Mouse (Mus musculus): ENCODE measurements around the gene Hoxa9. TPM values are rescaled to one million over a fixed set of nuclear protein-coding genes. Genes with fewer than 3 reads are reported as not detected.

The Hoxa9 gene
- total RNA-seq (2021) = 1 to 10 TPM in 1 of 2 experiments, under 1 TPM in 1; 0.75 to 1.6 TPM
- 1.7 and 3.8 TPM in 2 replicates for polyA plus RNA-seq (2012; rRNA removed)
- long read RNA-seq, partial matches to known transcripts = 0 of 1 reads
- long read RNA-seq, other reads (novel, unspliced or antisense) = 1 of 1 reads

DNA sequence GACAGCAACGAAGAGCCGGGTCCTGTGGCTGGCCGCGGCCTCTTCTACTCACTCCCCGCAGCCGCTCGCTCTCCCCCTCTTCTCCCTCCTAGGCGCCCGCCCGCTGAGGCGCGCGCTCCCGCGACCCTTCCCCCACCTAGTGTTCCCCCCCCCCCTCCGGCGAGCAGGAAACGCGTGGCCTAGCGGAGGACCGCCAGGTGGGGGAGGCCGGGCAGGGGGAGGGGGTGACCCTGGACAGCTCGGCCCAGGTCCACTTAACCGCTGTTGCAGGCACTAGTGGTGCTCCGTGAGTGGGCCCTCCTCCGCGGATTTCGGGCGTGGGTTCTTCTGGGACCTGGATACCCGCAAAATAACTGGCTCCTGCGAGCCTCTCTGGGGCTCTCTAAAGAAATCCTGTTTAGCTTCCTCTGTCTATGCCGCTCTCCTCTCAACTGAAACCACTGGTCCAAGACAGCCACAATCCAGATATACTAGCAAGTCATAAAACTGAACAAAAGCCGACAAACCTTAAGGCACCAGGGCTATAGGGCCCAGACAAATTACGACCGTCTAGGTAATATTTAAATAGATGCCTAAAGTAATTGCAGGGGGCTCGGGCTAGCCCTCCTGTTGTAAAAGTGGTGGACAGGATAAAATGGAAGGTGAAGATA lies at the start of gene Hoxa9:
Gene Hoxa9 (minus strand): TSS at position 574 of the 650 bp plus-strand sequence.
- no peak for DNase-seq

DNA sequence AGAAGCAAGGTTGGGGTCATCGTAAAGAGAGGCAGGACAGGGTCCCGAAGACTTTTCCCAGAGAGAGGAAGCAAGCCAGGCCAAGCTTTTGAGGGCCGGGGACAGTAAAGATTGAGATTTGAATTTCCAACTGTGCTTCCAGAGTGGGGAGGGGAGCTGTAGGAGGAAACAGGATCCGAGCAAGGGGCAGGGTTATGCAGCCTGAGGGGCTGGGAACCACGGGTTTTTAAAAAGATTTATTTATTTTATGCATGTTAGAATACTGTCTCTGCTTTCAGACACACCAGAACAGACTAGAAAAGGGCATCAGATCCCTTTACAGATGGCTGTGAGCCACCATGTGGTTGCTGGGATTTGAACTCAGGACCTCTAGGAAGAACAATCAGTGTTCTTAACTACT lies 46.0 kb upstream of the Hoxa9 start:
- DNase-seq = no peak

DNA sequence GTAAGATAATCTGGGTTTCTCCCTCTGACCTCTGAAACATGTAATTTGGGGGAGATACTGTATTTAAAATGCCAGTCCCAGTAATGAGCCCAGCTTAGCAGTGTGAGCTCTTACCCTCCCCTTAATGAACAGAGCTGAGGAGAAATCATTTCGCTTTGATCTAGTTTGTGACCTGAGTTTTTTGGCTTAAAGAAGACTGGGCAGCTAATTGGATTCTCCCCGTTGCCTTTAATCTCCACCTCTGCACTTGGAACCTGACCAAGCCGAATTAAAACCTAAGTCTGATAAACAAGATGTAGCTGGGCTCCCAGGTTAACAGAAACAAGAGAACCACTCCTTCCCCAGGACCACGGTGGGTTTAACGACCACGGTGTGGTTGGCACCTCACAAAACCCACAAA lies 45.5 kb upstream of the Hoxa9 start:
- DNase-seq = no peak

DNA sequence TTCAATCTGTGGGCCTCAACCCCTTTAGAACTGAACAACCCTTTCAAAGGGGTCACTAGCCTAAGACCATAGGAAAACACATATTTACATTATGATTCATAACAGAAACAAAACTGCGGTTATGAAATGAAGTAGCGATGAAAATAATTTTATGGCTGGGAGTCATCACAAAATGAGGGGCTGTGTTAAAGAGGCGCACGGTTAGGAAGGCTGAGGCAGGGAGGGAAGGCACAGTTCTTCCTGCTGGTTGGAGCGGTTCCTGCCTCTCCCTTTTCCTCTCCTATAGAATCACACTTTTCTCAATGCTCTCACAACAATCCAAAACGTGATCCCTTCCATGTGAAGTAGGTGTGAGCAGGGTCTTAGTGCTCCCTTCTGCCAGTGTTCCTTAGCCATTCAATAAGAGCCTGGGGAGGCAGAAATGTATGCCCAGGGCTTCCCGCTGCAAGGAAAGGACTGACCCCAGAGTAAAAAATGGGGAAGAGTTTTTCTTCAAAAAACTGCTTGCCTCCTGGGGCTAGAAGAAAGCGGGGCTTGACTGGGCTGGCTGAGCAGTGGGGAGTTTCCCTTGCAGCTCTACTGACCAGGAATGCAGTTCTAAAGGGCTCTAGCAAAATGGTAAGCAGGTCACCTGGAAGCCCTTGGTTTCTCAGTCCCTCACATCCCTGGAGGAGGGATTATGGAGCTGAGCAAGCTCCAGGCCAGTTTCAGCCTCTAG lies 44.8 kb upstream of the Hoxa9 start:
- DNase-seq = no peak

DNA sequence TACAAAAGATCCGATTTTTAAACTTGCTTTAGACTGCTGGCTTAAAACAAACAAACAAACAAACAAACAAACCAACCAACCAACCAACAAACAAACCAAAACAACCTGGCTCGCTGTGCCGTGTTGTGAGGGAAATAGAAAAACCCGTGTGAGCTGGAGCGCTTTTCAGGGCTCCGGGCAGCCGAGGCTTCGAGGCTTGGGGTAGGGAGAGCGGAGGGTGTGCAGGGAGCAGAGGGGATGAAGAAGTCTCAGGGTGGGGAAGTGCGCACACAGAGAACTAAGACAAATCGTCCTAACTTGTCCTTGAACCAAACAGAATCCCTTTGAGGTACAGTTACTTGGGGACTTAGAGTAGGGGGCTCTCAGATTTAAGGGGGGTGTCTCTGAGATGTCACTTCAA lies 43.7 kb upstream of the Hoxa9 start:
- no peak for DNase-seq

DNA sequence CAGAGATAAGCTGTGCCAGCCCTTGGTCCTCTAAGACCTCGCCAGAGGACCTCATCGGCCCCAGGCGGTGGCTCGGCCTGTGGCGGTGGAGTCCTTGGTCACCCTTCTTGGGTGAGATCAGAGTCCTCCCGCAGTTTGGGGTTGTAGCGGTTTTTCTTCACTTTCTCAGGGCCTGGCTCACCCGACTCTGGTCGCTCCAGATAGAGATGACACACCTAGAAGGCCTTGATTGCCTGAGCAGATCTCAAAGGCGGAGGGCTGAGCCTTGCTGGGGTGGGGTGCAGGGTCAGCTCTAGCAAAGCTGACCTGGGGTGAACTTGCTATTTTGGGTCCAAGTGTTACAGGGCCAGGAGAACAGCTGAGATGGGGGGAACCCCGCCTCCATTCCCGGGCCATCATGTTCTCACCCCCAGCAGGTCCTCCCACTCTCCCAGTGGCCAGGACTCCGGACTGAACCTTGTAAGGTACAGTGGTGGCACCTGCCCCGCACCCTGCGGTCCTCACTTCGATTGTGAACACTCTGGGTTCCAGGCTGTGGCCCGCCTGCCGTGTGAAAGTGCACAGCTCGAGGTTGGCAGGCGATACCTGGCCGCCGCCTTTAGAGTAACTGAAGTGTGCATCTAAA lies 42.9 kb upstream of the Hoxa9 start:
- DNase-seq = no peak

DNA sequence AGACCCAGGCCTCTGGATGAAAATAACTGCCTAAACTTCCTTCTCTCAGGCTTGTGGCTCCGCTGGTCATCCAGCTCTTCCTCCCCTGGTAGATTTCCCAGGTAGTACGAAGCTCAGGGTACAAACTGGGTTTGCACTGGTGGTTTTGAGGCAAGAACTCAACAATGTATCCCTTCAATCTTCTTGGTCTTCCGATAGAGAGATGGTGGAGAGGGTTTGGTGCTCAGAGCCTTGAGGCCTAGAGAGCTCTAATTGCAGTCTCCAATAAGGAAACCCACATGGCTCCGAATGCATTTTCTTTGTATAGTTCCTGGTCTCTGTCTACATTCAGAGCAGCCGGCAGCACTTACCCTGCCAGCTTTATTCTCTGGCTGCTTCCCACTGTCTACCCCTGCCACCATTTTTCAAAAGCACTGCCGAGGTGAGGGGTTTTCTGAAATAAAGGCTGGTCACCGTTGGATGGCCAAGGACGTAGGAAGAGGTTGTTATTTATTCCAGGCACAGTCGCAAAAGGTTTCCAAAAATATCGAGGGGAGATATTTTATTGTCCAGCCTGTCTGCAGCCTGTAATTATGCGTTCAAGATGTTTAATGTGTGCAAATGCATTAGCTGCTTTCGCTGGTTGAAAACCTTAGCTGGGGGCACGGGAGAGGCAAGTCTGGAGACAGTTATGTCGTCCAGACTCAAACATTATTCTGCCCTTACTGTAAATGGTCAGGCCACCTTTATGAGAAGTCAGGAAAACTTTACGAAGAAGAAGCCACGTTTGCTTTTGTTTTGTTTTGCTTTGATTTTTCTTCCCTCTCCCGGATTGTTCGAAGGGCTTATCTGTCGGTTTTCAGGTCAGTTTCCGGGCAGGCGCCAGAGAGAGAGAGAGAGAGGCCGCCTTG lies 42.1 kb upstream of the Hoxa9 start:
- no peak for DNase-seq

DNA sequence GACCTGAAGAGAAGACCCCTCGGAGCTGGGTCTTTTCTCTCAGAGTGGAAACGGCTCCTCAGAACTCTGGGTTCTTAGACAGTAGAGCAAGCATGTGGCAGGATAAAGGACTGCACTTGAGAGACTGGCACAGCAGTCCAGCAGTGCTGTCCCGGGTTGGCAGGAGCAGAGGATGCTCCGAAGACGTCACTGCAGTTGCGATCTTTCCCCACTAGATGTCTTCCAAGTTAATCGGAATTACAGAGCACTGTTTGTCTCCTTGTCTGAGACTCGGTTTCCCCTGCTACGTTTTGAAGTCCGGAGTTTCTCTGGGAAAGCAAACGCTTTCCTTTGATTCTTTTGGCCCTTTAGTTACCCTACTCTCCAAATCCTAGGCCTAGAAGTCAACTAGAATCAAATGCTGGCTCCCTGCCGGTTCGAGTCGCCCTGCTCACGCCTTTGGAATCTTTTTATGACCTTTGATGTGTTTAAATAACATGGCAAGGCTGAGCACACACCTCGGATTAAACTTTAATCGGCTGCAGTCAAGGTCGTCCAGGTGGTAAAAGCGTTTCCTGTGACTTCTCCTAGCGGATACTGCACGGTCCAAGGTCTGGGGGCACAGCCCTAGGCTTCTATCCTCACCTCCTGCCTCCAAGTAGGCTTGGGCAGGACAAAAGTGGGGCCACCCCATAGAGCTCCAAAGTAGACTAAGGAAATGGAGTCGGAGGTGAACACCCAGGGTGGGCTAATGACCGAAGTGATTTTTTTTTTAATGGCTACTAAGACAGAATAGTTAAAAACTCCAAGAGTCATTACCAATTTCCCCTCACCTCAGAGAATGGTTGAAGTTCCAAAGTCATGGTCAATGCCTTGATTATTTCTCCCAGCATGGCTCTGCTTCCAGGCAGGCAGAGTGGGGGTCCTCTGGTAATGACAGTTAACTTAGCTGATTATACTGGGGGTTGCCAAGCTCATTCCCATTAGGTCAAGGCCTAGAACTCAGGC lies 39.9 kb upstream of the Hoxa9 start:
- peak; percentile 62 for DNase-seq

DNA sequence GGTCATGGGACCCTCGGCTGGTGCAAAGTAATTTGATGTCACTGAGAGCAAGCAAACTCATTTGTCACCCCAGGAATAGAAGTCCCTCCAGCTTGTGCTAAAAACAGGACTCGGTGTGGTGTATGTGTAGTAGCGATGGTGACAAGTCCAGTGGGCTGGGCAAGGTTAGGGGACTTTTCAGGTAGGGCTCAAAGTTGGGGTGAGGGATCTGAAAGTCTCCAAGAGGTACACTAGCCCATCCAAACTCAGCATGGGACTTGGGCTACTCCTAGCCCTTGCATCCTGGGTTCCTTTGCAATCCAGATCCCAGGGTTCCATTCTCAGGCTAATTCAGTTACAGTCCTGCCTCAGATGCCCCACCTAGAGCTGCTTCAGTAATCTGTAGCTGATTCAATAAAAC lies 37.9 kb upstream of the Hoxa9 start:
- no peak for DNase-seq

DNA sequence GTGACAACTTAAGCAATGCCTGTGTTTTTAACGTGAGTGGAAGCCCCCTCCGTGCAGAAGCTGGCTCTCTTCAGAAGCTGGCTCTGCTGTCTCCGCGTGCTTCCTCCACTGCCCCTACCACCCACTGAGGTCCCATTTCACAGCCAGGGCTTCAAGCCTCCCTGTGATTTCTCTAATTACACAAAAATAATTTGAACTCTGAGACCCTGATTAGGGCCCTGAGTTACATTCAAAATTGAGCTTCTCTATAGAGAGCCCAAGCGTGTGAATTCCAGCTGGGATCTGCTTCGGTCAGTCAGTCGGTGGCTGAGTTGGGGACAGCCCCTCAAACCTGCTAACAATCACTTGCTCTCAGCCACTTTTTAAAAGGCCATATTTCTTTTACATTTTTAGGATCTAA lies 37.5 kb upstream of the Hoxa9 start:
- DNase-seq = no peak

DNA sequence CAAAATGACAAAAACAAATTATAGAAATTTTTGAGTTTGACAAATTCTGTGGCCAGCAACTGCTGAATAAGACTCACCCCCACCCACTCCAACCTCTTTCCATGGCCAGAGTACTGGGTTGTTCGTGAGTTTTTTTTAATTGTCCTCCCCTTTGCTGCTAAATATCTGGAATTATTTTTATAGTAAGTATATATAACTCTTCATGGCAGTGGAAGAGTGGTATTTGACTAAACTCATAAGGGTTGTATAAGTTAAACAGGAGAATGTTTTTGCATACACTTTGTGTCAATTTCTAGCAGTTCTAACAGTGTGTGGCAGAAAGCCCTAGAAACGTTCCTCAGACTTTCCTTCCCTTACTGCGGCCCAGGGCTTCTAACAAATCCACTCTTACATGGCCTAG lies 36.8 kb upstream of the Hoxa9 start:
- DNase-seq = no peak

DNA sequence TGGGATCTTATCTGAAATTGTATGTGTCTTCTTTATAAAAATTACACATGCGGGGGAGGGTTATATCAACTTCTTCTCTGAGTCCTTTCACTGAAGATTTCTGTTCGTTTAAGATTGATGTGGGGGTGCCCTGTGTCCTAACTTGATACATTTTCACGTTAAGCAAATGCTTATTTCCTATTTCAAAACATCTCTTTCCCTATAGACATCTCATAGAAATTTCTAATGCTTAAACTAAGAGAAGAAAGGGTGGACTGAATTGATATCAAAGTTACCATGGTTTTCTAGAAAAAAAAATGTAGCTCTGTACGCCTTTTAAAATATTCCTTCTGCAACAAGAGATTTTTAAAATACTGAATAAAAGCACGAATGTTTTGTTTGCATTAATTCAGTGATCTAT lies 36.3 kb upstream of the Hoxa9 start:
- no peak for DNase-seq

DNA sequence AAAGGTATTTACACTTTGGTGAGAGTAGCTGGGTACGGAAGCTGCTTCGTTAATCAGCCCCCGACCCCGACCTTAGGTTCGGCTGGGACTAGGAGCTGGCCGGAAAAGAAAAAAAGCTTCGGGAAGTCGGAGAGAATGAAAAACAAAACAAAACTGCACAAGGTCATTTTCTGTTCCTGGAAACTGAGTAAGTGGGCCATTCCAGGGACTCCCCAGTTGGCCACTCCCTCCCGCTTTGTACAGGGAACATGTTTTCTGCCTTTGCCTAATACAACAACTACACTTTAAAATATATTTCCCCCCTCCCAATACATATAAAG lies 35.7 kb upstream of the Hoxa9 start:
- no peak for DNase-seq

DNA sequence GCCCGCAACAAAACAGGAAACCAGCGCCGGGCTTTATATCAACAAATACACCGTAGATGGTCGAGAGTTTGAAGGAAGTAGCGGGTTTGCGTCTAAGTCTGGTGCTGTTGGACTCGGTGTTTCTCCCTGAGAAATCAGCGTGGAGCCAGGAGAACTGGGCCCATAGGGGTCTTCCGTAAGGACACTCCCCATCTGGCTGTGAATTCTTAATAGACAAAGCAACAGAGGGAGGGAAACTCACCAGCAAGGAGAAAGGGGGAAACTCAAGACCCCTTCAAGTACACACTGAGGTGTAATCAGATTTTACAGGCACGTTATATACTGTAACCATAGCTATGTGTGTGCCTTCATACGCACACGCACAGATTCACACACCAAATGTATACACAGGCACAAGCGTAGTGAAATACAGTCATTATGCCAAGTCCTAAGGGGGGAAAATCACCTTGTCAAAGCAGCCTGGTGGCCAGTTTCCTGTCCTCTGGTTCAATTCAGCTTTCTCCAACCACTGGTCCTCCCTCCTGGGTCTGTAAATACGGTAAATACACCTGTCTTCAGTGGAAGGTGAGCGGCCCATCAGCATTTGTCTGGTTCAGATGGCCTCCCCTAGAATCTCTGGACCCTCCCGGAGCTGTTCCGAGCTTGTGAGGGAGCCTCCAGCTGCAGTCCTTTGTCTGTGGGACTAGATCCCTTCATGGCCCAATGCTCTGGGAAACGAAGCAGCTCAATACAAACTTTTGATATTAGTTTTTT lies 35.2 kb upstream of the Hoxa9 start:
- DNase-seq = no peak

DNA sequence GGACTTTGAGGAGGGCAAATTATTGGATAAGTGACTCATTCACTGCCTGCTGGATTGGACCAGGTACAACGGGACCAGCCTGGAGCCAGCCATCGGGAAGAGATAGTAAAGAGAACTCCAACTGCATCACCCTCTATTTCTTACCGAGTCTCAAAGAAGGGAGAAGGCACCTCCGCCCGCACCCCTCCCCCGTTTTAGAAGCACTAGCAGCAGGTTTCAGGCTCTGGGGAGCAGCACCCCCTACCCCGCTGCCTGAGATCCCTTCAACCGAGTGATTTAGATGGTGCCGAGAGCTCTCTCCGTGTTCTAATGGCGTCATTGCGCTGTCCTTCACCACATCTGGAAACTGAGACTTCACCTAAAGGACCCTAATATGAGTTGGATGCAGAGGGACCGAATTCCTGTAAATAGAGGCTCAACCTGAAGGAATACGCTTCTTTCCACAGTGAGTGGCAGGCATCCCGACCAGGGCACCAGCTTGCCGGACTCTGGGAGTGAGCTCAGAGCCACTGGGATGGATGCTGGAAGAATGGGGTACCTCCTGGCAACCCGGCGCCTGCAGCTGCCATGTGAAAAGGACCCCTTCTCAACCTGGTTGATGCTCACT lies 34.5 kb upstream of the Hoxa9 start:
- no peak for DNase-seq

DNA sequence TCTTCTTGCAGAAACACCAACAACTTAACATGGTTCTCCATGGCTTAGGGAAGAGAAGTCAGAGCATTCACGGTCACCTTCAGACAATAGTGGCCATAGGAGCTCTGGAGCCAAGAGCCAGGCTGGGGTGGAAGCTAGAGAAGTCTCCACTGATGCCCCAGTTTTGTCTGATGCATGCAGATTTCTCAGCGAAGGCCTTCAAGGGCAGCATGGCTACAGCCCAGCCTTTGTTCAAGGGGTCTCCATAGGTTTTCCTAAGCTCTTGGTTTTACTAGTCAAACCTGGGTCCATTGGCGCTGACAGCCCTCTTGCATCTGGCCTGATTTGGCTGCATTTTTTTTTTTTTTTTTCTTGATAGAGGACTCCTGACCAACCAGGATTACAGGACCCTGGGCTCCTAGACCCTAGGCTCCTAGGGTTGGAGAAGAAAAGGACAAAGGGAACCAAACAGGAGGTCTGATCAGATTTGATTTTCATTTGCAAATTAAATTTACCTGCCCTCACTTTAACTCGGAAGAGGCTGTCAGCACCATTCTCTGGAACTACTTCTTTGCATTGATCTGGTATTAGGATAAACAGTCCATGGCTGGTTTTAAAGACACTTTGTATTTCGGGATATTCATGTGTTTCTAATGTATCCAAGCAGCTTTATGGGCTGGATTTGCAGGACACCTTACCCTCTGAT lies 33.4 kb upstream of the Hoxa9 start:
- no peak for DNase-seq

DNA sequence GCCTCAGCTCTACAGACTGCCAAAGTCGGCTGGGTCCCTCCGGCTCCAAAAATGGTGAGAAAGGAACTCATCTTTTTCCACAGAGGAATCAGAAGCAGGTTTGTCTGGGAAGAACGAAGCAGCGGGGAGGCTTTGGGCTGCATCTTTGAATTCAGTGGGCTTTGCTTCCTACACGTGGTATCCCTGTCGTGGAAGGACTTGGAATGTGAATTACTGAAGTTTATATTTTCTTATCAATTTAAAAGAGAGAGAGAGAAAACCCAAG lies 32.4 kb upstream of the Hoxa9 start:
- DNase-seq = no peak

DNA sequence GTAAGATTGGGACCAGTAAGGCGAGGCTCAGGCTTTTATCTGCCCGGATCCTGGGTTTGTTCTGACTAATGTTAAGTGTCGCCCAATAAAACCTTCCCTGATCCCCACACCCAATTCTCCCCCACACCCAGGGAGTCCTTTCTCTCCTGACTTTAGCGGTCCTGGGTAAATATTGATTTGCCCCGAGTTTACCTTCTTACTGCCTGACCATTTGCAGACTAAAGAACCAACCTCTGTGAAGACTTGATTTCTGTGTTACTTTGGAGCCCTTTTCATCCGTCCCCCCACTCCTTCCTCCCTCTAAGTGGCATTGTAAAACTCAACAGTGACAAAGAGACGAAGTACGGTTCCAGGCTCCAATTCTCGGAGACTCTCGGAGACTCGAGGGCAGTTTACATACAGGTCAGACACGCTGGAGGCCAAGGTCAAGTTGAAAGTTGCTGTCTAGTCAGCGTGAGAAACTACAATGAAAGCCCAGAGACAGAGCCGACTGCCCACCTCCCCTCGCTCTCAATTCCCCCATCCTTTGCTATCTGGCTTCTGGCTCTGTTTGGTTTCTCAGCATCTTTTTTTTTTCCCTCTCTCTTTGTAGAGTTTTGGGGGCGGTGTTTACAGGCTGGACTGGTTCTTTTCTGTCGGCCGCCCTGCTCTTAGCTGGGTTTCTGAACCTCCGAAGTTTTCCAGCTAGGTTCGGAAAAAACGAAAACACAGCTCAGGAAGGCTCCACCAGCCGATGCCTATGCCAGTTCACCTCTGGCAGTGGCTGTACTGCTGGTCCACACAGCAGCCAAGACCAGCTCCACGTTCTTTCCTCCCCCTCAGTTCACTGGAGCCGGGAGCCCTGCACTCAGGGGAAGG lies 31.8 kb upstream of the Hoxa9 start:
- no peak for DNase-seq

All from adrenal gland, adult 2 months (tissue).